Mouse (Mus musculus): ENCODE results near the gene Ccdc57. TPM values are rescaled to one million over a fixed set of nuclear protein-coding genes. Genes with fewer than 3 reads are reported as not detected.

The Ccdc57 gene
- polyA plus RNA-seq, 1 experiment from 2014 or later: 9.2 TPM

DNA sequence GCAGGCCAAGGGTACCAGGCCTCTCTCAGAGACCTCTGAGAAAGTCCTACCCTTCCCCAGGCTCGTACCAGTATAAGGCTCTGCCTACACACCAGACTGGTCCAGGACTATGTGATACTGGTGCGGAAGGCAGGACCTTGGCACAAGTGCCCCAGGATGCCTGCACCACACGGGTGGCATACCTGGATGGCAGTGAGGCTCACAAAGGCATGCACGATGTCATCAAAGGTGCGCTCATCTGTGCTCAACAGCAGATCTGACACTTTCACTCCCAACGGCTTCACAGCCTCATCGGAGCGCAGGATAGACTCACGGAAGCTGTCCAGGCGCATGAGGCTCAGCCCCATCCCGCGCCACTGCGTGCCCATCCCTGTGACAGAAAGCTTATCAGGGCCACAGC lies 114.4 kb downstream of the Ccdc57 start:
- 96% methylated on average over 13 of the region's 13 CpGs for WGBS
- Histone ChIP-seq H3K4me1 (ENCODE audit: insufficient read depth, low read length) (peaks cover 21% of the 10 kb centered on the region), H3K36me3 (ENCODE audit: insufficient read depth, low read length) (peaks cover 86% of the 10 kb centered on the region), H3K4me3 (ENCODE audit: low read length) (no peak overlapping the region), H3K9ac (replicated peaks; ENCODE audit: low read length) (no peak overlapping the region), H3K27ac (ENCODE audit: low read length) (no peak overlapping the region), H3K27me3 (ENCODE audit: insufficient read depth, low read length) (no peaks in the 10 kb centered on the region), H3K9me3 (ENCODE audit: low read length) (no peaks in the 10 kb centered on the region), H3K4me2 (replicated peaks; ENCODE audit: low read depth, low read length) (no peak overlapping the region)
- ATAC-seq (ENCODE audit: low FRiP score, low TSS enrichment): no peak

DNA sequence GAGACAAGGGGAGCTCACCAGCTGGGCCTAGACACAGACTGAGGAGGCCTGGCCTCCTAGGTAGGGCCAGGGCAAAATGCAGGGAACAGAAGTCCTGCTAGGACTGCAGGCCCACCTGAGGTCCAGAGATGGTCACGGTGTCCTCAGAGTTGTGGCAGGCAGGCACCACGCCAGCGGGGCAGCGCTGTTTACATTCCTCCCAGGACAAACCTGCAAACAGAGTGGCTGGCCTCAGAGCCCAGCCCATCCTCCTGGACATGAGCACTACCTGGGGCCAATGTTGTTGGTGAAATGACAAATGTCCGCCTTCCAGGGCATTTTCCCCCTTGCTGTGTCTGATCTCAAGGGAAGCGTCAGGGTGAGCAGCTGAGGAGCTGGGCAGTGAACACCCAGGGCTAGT lies 115.3 kb downstream of the Ccdc57 start:
- Histone ChIP-seq H3K9ac (replicated peaks; ENCODE audit: low read length) (no peak overlapping the region), H3K4me3 (ENCODE audit: low read length) (no peak overlapping the region), H3K36me3 (ENCODE audit: insufficient read depth, low read length) (peaks cover 94% of the 10 kb centered on the region), H3K9me3 (ENCODE audit: low read length) (no peaks in the 10 kb centered on the region), H3K4me1 (ENCODE audit: insufficient read depth, low read length) (peaks cover 14% of the 10 kb centered on the region), H3K27me3 (ENCODE audit: insufficient read depth, low read length) (no peaks in the 10 kb centered on the region), H3K4me2 (replicated peaks; ENCODE audit: low read depth, low read length) (no peak overlapping the region), H3K27ac (ENCODE audit: low read length) (no peak overlapping the region)
- WGBS: 93% methylated on average over 6 of the region's 6 CpGs
- ATAC-seq (ENCODE audit: low FRiP score, low TSS enrichment): no peak

DNA sequence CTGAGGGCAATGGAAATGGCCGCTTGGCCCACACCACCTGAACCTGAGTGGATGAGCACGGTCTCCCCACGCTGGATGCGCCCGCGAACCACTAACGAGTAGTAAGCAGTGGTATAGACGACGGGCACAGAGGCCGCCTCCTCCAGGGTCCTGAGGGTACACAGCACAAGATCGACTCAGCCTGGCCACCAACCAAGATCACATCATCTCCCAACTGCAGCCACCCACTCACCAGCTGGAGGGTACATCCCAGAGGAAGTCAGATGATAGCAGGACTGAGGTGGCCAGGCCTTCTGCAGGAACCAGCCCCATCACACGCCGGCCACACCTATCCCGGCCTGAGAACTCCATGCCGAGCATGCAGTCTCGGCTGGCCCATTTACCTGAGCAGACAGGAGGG lies 120.6 kb downstream of the Ccdc57 start:
- no peaks in the 10 kb centered on the region for H3K9me3 ChIP-seq (ENCODE audit: low read length)
- H3K4me3 ChIP-seq (ENCODE audit: low read length): no peak overlapping the region
- H3K9ac ChIP-seq (replicated peaks; ENCODE audit: low read length): no peak overlapping the region
- no peak for ATAC-seq (ENCODE audit: low FRiP score, low TSS enrichment)
- no peak overlapping the region for H3K27ac ChIP-seq (ENCODE audit: low read length)
- H3K36me3 ChIP-seq (ENCODE audit: insufficient read depth, low read length): peaks cover 100% of the 10 kb centered on the region
- no peaks in the 10 kb centered on the region for H3K4me1 ChIP-seq (ENCODE audit: insufficient read depth, low read length)
- H3K4me2 ChIP-seq (replicated peaks; ENCODE audit: low read depth, low read length): no peak overlapping the region
- 95% methylated on average over 16 of the region's 16 CpGs for WGBS
- no peaks in the 10 kb centered on the region for H3K27me3 ChIP-seq (ENCODE audit: insufficient read depth, low read length)

DNA sequence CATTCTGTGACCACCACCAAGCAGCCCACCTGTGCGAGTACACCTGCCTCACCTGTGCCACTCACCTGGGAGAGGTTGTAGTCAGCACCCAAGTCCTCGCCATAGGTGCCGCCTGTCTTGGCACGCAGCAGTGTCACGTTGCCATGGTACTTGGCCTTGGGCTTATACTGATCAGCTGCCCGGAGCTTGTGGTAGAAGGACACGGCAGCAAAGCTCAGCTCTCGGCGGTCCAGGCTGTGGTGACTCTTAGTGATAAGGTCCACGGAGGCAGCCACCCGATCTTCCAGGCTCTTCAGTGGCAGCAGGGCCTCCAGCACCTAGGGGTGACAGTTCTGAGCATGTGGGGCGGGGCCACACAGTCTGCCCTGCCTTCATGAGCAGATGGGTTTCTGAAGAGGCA lies 124.7 kb downstream of the Ccdc57 start:
- Histone ChIP-seq H3K9ac (replicated peaks; ENCODE audit: low read length) (no peak overlapping the region), H3K4me1 (ENCODE audit: insufficient read depth, low read length) (no peaks in the 10 kb centered on the region), H3K4me2 (replicated peaks; ENCODE audit: low read depth, low read length) (no peak overlapping the region), H3K4me3 (ENCODE audit: low read length) (no peak overlapping the region), H3K27ac (ENCODE audit: low read length) (no peak overlapping the region), H3K36me3 (ENCODE audit: insufficient read depth, low read length) (peaks cover 74% of the 10 kb centered on the region), H3K27me3 (ENCODE audit: insufficient read depth, low read length) (no peaks in the 10 kb centered on the region), H3K9me3 (ENCODE audit: low read length) (no peaks in the 10 kb centered on the region)
- 95% methylated on average over 12 of the region's 12 CpGs for WGBS
- ATAC-seq (ENCODE audit: low FRiP score, low TSS enrichment): no peak

DNA sequence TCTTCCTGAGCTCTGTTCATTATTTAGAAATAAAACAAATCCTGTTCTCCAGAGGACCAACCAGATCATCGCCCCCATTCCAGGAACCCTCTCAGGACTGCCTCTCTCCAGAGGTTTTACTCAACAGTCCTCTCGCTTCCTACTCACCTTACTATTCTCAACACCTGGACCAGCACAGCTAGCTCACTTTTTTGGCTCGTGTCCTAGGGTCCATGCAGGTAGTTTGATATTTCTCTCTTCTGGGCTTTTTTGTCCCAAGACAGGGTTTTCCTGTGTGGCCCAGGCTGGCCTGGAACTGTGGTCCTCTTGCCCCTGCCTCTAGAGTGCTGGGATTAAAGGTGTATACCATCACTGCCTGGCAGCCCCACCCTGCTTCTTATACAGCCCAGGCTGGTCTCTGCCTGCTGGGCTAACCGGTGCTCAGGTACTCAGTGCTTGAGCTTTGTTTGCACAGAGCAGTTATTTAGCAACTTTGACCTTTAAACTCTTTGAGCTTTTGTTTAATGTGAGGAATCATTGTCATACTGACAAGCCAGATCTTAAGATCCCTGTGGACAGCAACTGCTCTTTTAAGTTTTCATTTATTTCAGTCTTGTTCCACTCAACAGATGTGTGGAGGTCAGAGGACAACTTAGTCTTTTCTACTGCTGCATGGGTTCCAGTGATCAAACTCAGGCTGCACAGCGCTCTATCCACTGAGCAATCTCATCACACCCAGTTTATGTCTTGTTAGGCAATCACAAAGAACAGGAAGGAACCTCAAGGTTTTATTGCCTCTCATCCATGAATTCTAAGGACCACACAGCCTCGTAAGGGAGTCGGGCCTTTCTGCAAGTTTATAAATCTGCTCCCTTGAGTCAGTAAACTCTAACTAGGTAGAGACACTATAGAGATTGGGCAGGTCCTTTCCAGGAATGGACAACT lies 127.0 kb downstream of the Ccdc57 start:
- no peak overlapping the region for H3K4me2 ChIP-seq (replicated peaks; ENCODE audit: low read depth, low read length)
- no peak for ATAC-seq (ENCODE audit: low FRiP score, low TSS enrichment)

DNA sequence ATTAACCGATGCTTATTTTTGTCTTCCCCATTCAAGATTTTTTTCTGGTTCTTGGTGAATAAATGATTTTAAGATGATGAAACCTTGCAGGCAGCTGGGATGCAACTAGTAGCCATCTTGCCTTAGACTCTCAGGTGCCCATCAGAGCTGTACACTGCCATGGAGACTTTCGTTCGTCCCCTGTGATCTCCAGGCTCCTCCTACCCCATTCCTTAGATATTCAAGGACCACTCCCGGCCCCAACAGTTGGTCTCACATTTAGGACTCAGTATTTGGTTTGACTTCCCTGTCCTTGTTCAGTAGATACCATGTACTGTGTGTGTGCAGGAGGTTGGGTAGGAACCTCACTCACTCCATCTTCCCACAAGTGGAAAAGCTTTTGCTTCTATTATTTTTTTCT lies 127.9 kb downstream of the Ccdc57 start:
- Histone ChIP-seq H3K9ac (replicated peaks; ENCODE audit: low read length) (no peak overlapping the region), H3K4me2 (replicated peaks; ENCODE audit: low read depth, low read length) (no peak overlapping the region), H3K36me3 (ENCODE audit: insufficient read depth, low read length) (peaks cover 41% of the 10 kb centered on the region), H3K4me3 (ENCODE audit: low read length) (no peak overlapping the region), H3K27ac (ENCODE audit: low read length) (no peak overlapping the region), H3K9me3 (ENCODE audit: low read length) (no peaks in the 10 kb centered on the region), H3K27me3 (ENCODE audit: insufficient read depth, low read length) (no peaks in the 10 kb centered on the region), H3K4me1 (ENCODE audit: insufficient read depth, low read length) (peaks cover 7% of the 10 kb centered on the region; the same call in 1 of the 2 replicates)
- no peak for ATAC-seq (ENCODE audit: low FRiP score, low TSS enrichment)
- 73% methylated on average over 4 of the region's 4 CpGs for WGBS

More for the DNA sequence above, 127.0 kb downstream of the Ccdc57 start:
- H3K9me3 ChIP-seq (ENCODE audit: low read length): no peaks in the 10 kb centered on the region
- H3K27ac ChIP-seq (ENCODE audit: low read length): no peak overlapping the region
- no peaks in the 10 kb centered on the region for H3K27me3 ChIP-seq (ENCODE audit: insufficient read depth, low read length)
- H3K4me1 ChIP-seq (ENCODE audit: insufficient read depth, low read length): no peaks in the 10 kb centered on the region
- whole genome bisulfite sequencing: 82% methylated on average over 7 of the region's 7 CpGs
- H3K9ac ChIP-seq (replicated peaks; ENCODE audit: low read length): no peak overlapping the region
- H3K4me3 ChIP-seq (ENCODE audit: low read length): no peak overlapping the region
- H3K36me3 ChIP-seq (ENCODE audit: insufficient read depth, low read length): peaks cover 50% of the 10 kb centered on the region

DNA sequence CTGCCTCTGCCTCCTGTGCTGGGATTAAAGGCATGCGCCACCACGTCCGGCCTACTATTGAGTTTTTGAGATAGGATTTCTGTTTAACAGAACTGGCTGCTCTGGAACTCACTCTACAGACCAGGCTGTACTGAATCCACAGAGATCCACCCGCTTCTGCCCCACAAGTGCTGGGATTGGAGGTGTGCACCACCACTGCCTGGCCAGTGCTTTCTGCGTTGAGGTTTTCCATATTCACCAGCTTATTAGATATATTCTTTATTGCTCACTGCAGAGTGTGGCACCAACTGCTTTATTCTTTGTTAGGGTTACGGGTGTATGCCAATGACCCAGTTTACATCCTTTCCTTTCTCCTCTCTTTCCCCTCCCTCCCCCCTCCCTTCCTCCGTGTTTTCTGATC lies 128.4 kb downstream of the Ccdc57 start:
- WGBS: 76% methylated on average over 7 of the region's 7 CpGs
- Histone ChIP-seq H3K36me3 (ENCODE audit: insufficient read depth, low read length) (peaks cover 36% of the 10 kb centered on the region), H3K27ac (ENCODE audit: low read length) (no peak overlapping the region), H3K4me3 (ENCODE audit: low read length) (no peak overlapping the region), H3K9ac (replicated peaks; ENCODE audit: low read length) (no peak overlapping the region), H3K4me2 (replicated peaks; ENCODE audit: low read depth, low read length) (no peak overlapping the region), H3K9me3 (ENCODE audit: low read length) (no peaks in the 10 kb centered on the region), H3K4me1 (ENCODE audit: insufficient read depth, low read length) (peaks cover 9% of the 10 kb centered on the region; the same call in 1 of the 2 replicates), H3K27me3 (ENCODE audit: insufficient read depth, low read length) (no peaks in the 10 kb centered on the region)
- no peak for ATAC-seq (ENCODE audit: low FRiP score, low TSS enrichment)

DNA sequence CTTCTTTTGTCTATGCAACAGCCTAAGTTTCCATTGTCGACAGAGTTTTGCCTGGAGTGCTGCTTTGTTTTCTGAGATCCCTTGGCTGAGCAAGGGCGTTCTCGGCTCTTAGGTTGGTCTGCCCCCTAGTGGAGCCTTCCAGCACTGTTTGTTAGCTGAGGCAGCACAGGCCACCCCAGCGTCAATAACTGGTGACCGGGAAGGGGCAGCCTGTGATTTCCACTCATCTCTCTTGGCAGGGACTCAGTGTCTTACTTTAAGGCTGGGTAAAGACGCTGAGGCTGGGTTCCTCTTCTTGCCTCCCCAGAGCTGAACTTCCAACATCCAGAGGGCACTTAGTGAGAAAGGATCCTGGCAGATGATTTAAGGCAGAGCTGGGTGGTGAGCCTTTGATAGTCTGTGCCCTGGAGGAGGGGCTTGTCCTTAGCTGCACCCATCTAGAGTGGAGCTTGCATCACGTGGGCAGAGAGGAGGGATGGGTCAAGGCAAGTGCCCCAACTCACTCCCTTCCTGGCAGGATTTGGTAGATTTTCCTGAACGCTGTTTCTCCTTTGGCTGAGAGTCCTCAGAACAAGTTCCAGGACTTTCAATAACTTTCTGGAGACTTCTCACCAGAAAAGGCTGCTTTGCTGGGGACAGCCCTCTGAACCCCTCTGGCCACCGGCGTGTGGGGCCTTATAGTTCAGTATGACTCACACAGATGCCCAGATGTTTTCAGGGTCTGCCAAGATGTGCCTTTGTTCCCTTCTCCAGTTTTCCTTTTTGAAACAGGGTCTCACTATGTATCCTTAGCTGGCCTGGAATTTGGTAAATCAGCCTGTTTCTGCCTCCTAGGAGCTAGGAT lies 132.4 kb downstream of the Ccdc57 start:
- Histone ChIP-seq H3K27ac (ENCODE audit: low read length) (peak overlapping the region; percentile 43), H3K36me3 (ENCODE audit: insufficient read depth, low read length) (no peaks in the 10 kb centered on the region), H3K4me1 (ENCODE audit: insufficient read depth, low read length) (peaks cover 14% of the 10 kb centered on the region), H3K4me2 (replicated peaks; ENCODE audit: low read depth, low read length) (peak overlapping the region; percentile 23; the same call in 1 of the 2 replicates), H3K9ac (replicated peaks; ENCODE audit: low read length) (peak overlapping the region; percentile 42), H3K4me3 (ENCODE audit: low read length) (no peak overlapping the region), H3K9me3 (ENCODE audit: low read length) (no peaks in the 10 kb centered on the region), H3K27me3 (ENCODE audit: insufficient read depth, low read length) (no peaks in the 10 kb centered on the region)
- ATAC-seq (ENCODE audit: low FRiP score, low TSS enrichment): peak; percentile 82
- 10% methylated on average over 10 of the region's 10 CpGs for WGBS

DNA sequence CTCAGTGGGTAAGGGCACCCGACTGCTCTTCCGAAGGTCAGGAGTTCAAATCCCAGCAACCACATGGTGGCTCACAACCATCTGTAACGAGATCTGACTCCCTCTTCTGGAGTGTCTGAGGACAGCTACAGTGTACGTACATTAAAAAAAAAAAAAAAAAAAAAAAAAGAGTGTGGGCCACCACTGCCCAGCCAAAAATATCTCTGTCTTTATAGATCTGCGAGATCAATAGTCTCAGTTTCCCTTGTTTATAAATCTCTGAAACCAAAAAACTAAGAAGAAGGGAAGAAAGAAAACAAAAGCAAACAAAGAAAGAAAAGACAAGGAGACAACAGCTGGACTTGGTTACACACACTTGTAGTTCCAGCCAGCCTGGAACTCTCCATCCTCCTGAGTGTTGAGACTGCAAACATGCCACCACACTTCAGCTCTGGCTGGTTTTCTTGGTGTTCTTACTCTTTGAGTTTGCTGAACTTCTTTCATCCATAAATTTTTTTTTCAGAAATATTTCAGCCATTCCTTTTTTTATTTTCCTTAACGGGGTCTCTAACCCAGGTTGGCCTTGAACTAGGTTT lies 133.3 kb downstream of the Ccdc57 start:
- H3K4me1 ChIP-seq (ENCODE audit: insufficient read depth, low read length): peaks cover 22% of the 10 kb centered on the region
- H3K4me3 ChIP-seq (ENCODE audit: low read length): no peak overlapping the region
- H3K9me3 ChIP-seq (ENCODE audit: low read length): no peaks in the 10 kb centered on the region
- ATAC-seq (ENCODE audit: low FRiP score, low TSS enrichment): no peak
- no peak overlapping the region for H3K4me2 ChIP-seq (replicated peaks; ENCODE audit: low read depth, low read length)
- H3K27me3 ChIP-seq (ENCODE audit: insufficient read depth, low read length): no peaks in the 10 kb centered on the region
- peaks cover 4% of the 10 kb centered on the region; the same call in 1 of the 2 replicates for H3K36me3 ChIP-seq (ENCODE audit: insufficient read depth, low read length)
- H3K27ac ChIP-seq (ENCODE audit: low read length): peak overlapping the region; percentile 43; the same call in 1 of the 2 replicates
- WGBS: 58% methylated on average over 6 of the region's 6 CpGs
- peak overlapping the region; percentile 42; the same call in 1 of the 2 replicates for H3K9ac ChIP-seq (replicated peaks; ENCODE audit: low read length)

Data from kidney, embryonic 16.5 days (tissue).